Mouse (Mus musculus): ENCODE data around the gene Serpina1d.
"Not testable (repeated sequence)": the region's sequence is repeated elsewhere in the genome, so short reads cannot be mapped to it uniquely, and the experiment has no call there.

Gene Serpina1d

DNA sequence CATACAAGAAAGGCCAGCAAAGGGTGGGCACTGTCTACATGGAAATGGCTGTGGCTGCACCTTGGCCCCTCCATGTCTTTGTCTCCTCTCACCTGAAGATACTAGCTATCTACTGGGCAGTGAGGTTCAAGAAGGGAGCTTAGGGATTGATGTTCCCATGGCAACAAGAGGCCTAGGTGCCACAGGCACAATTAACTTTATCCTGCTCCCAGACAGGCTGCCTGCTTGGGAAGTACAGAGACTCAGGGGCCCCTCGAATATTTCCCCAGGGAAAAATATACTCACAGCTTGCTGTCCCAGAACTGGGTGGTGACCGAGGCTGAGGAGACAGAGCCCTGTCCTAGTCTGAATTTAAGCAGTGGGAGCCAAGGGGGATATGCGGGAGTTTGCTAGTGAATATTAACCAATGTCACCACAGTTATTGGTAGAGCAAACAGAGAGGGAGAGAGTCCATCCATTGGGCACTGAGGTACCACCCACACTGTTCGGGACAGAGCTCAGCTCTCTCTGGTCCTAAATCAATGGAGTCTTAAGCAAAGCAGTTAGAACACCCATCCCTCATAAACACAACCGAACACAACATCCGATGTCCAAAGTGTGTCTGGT, at the start of gene Serpina1d:
TSS of gene Serpina1d (minus strand) at position 347 of the 606 bp plus-strand sequence.
- DNase-seq (ENCODE audit: low spot score in 2 of 2), result not testable (repeated sequence)

DNA sequence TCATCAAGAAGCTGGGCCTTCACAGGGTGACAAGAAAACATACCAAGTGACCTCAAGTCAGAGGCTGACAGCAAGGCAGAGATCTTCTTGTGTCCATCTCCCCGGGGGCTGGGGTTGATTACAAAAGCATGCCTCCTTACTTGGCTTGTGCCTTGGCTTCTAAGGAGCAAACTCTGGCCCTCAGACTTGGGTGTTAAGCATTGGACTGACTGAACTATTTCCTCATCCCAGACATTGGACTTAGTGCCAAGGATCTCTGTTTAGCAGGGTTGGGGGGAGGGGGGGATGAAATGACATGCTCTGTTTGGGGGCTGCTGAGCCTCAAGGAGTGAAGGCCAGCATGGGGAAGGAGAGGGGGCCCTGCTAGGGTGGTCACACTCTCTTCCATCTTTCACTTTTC, 2.8 kb downstream of the Serpina1d start:
- not testable (repeated sequence) for DNase-seq (ENCODE audit: low spot score in 2 of 2)

DNA sequence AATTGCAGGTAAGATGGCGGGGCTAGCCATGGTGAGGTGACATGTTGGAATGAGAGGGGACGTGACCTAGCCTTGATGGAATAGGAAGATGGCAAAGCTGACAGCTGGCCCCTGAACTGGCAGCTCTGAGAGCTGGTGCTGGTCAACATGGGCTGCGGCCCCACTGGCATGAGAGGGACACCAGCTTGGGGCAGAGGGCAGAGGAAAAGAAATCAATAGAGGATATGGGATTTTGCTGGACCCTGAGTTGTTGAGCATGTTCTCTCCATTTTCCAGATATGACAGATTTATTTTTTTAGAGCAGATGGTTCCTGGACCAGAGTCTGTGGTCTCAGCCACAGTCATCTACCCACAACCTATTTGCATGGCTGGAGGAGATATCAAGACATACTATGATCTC, 10.3 kb downstream of the Serpina1d start:
- DNase-seq (ENCODE audit: low spot score in 2 of 2), result not testable (repeated sequence)

DNA sequence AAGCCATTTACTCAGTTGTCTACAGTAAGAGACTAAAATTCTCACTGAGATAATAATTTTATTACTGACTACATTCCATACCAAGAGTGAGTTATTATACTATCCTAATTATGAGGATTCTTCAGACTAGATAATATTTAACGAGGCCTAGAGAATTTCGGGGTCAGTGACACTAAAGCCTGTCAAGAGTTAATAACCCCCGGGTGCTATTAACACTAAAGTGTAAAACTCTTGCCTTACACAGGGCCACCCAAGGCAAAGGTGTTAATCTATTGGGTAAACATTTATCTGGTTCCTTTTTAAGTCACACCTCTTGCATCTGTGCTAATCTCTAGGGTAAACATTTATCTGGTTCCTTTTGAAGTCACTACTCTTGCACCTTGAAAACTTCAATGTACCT, 13.1 kb downstream of the Serpina1d start:
- DNase-seq (ENCODE audit: low spot score in 2 of 2), result not testable (repeated sequence)

DNA sequence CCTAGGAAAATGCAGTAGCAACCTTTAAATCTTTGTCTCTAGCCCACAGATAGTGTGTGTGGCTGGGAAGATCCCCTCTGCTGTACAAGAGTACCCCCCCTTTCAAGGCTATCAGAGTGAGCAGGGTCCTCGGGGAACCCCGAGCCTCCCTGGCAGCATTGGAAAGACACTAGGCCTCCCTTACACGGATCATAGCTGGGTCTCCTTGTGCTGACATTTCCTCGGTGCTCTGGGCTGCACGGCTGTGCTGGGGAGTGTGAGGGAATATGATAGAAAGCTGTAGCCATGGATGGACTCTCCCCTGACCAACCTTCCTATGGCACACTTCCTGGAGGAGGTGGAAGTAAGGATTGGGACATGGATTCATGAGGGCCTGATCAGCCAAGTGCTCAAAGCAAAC, 27.4 kb downstream of the Serpina1d start:
- not testable (repeated sequence) for DNase-seq (ENCODE audit: low spot score in 2 of 2)

DNA sequence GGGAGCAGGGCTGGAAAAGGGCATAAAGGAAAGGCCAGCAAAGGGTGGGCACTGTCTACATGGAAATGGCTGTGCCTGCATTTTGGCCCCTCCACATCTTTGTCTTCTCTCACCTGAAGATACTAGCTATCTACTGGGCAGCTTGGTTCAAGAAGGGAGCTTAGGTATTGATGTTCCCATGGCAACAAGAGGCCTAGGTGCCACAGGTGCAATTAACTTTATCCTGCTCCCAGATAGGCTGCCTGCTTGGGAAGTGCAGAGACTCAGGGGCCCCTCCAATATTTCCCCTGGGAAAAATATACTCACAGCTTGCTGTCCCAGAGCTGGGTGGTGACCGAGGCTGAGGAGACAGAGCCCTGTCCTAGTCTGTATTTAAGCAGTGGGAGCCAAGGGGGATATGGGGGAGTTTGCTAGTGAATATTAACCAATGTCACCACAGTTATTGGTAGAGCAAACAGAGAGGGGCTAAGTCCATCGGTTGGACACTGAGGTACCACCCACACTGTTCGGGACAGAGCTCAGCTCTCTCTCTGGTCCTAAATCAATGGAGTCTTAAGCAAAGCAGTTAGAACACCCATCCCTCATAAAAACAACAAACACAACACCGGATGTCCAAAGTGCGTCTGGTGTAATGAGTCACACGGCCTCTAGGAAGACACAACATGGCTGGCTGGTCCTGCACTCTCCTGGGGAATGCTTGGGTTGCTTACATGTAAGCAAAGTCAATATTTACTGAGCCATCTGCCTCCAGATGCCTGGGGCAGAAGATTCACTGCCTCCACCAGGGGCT, 35.4 kb downstream of the Serpina1d start:
- not testable (repeated sequence) for DNase-seq (ENCODE audit: low spot score in 2 of 2)

DNA sequence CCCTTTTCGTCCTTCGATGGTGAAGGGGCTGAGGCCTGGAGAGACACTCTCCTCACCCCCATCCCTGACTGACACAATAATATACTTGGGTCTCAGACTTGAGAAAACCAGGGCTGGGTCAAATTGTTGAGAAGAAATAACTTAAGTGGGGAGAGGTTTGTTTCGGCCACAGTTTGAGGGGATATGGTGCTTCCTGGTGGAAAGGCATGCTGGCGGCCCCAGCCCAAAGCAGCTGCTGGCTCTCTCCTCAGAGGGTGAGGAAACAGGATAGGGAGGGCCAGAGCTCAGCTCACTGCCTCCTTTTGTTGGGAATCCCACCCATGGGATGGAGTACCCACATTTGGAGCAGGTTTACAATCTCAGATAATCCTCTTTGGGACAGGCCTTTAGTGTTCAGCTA, 37.8 kb downstream of the Serpina1d start:
- DNase-seq (ENCODE audit: low spot score in 2 of 2), result not testable (repeated sequence)

DNA sequence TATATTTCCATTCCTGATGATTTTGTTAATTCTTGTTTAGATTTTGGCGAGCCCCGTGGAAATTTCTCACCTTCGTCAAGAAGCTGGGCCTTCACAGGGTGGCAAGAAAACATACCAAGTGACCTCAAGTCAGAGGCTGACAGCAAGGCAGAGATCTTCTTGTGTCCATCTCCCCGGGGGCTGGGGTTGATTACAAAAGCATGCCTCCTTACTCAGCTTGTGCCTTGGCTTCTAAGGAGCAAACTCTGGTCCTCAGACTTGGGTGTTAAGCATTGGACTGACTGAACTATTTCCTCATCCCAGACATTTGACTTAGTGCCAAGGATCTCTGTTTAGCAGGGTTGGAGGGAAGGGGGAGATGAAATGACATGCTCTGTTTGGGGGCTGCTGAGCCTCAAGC, 38.3 kb downstream of the Serpina1d start:
- not testable (repeated sequence) for DNase-seq (ENCODE audit: low spot score in 2 of 2)

All from cerebellum, postnatal 4 days (tissue).